Mouse (Mus musculus) olfactory bulb, adult 2 months (tissue): ENCODE measurements around the gene Ccl20. TPM values are rescaled to one million over a fixed set of nuclear protein-coding genes. Genes with fewer than 3 reads are reported as not detected.

Experiments
- H3K27ac ChIP-seq: fragments of 200-500 bp; 2 replicates; pipeline ENCODE4 v1.5.1; 2012; ENCODE audit warnings: low read depth, low read length; ENCODE audit not compliant: insufficient read depth
- H3K4me1 ChIP-seq: fragments of 200-500 bp; 2 replicates; pipeline ENCODE4 v1.6.1; 2012; ENCODE audit warnings: low read length; ENCODE audit not compliant: control insufficient read depth, insufficient read depth
- H3K4me3 ChIP-seq: fragments of 200-500 bp; 2 replicates; pipeline ENCODE4 v1.5.1; 2012; ENCODE audit warnings: mild to moderate bottlenecking, low read depth, low read length, moderate library complexity; ENCODE audit not compliant: insufficient read depth
- CTCF ChIP-seq: fragments of 200-500 bp; IDR thresholded peaks from 2 replicates; pipeline ENCODE4 v1.5.1; 2012; ENCODE audit warnings: low read depth, mild to moderate bottlenecking, low read length, moderate library complexity; ENCODE audit not compliant: insufficient read depth
- POLR2A ChIP-seq: fragments of 200-500 bp; IDR thresholded peaks from 2 replicates; pipeline ENCODE4 v1.6.1; 2012; ENCODE audit warnings: mild to moderate bottlenecking, low read depth, low read length, moderate library complexity; ENCODE audit not compliant: insufficient read depth
- WGBS: fragments of 180-500 bp; shearing (Covaris S2); methylation state at CpG from one replicate; pipeline ENCODE4 v1.1.7; 2018; 5-methylcytosine and 5-hydroxymethylcytosine counted together
- polyA plus RNA-seq: library from polyadenylated mRNA; stranded (reverse); fragments of >200 nt; gene quantifications from 2 replicates; pipeline ENCODE4 v1.2.4, GENCODE M21; 2012; ENCODE audit warnings: low replicate concordance; ENCODE audit not compliant: missing spikeins, insufficient read depth, insufficient read length

The Ccl20 gene
- polyA plus RNA-seq, 1 experiment = not detected

- Histone ChIP-seq H3K4me1 (no peaks in the 10 kb centered on the region), H3K4me3 (no peak overlapping the region), H3K27ac (no peak overlapping the region)
- WGBS = 85% methylated on average over 7 of the region's 7 CpGs
- TF ChIP-seq POLR2A (no peak), CTCF (no peak)
Measured at GRCm38 (mm10) chr1:83099580-83100137, 16.9 kb upstream of the Ccl20 start.

- H3K4me3 ChIP-seq = no peak overlapping the region
- WGBS = 15% methylated on average over 3 of the region's 3 CpGs
- no peaks in the 10 kb centered on the region for H3K4me1 ChIP-seq
- no peak overlapping the region for H3K27ac ChIP-seq
- TF ChIP-seq CTCF = no peak
Measured at GRCm38 (mm10) chr1:83101891-83102290, 14.7 kb upstream of the Ccl20 start.

- Histone ChIP-seq H3K4me3 (no peak overlapping the region), H3K4me1 (no peaks in the 10 kb centered on the region), H3K27ac (no peak overlapping the region)
- no peak for TF ChIP-seq CTCF
- TF ChIP-seq POLR2A = no peak
- WGBS = 77% methylated on average over 1 of the region's 1 CpGs
Measured at GRCm38 (mm10) chr1:83105464-83105863, 11.1 kb upstream of the Ccl20 start.

GRCm38 (mm10) chr1:83107410-83107978 is 9.1 kb upstream of the Ccl20 start:
- Histone ChIP-seq H3K4me3 (no peak overlapping the region), H3K4me1 (no peaks in the 10 kb centered on the region), H3K27ac (no peak overlapping the region)
- TF ChIP-seq POLR2A (no peak), CTCF (no peak)
- 81% methylated on average over 5 of the region's 5 CpGs for WGBS

GRCm38 (mm10) chr1:83110992-83111391 is 5.6 kb upstream of the Ccl20 start:
- Histone ChIP-seq H3K4me3 (no peak overlapping the region), H3K4me1 (no peaks in the 10 kb centered on the region), H3K27ac (no peak overlapping the region)
- TF ChIP-seq CTCF (no peak), POLR2A (no peak)

- TF ChIP-seq POLR2A (no peak), CTCF (no peak)
- no peaks in the 10 kb centered on the region for H3K4me1 ChIP-seq
- no peak overlapping the region for H3K4me3 ChIP-seq
- WGBS = 72% methylated on average over 5 of the region's 5 CpGs
- H3K27ac ChIP-seq = no peak overlapping the region
Measured at GRCm38 (mm10) chr1:83111726-83112125, 4.8 kb upstream of the Ccl20 start.

- no peak for TF ChIP-seq POLR2A
- TF ChIP-seq CTCF = no peak
- WGBS = 92% methylated on average over 3 of the region's 3 CpGs
- Histone ChIP-seq H3K27ac (no peak overlapping the region), H3K4me3 (no peak overlapping the region), H3K4me1 (no peaks in the 10 kb centered on the region)
Measured at GRCm38 (mm10) chr1:83117217-83117616, 651 bp downstream of the Ccl20 start.

GRCm38 (mm10) chr1:83117661-83118060 is 1.1 kb downstream of the Ccl20 start:
- 90% methylated on average over 7 of the region's 7 CpGs for WGBS
- TF ChIP-seq CTCF (no peak), POLR2A (no peak)
- H3K4me3 ChIP-seq = no peak overlapping the region
- H3K4me1 ChIP-seq = no peaks in the 10 kb centered on the region
- no peak overlapping the region for H3K27ac ChIP-seq

GRCm38 (mm10) chr1:83119903-83120302 is 3.3 kb downstream of the Ccl20 start:
- Histone ChIP-seq H3K27ac (no peak overlapping the region), H3K4me3 (no peak overlapping the region), H3K4me1 (no peaks in the 10 kb centered on the region)
- no peak for TF ChIP-seq CTCF
- TF ChIP-seq POLR2A = no peak

GRCm38 (mm10) chr1:83120312-83120711 is 3.7 kb downstream of the Ccl20 start:
- Histone ChIP-seq H3K27ac (no peak overlapping the region), H3K4me1 (no peaks in the 10 kb centered on the region), H3K4me3 (no peak overlapping the region)
- 85% methylated on average over 3 of the region's 3 CpGs for whole genome bisulfite sequencing
- TF ChIP-seq CTCF (no peak), POLR2A (no peak)
